Mouse (Mus musculus) myocyte (in vitro differentiated cells): ENCODE data around the gene Bhmt2.

Experiments used
- CEBPB ChIP-seq: IDR thresholded peaks from 2 replicates; pipeline ENCODE4 v1.6.1; 2011; ENCODE audit warnings: mild to moderate bottlenecking, moderate library complexity; ENCODE audit not compliant: poor library complexity, insufficient read depth, severe bottlenecking
- E2F4 ChIP-seq: IDR thresholded peaks from one replicate; pipeline ENCODE4 v1.6.1; 2011; ENCODE audit warnings: mild to moderate bottlenecking, control low read depth, moderate library complexity; ENCODE audit not compliant: insufficient read depth
- MAX ChIP-seq: IDR thresholded peaks from one replicate; pipeline ENCODE4 v1.6.1; 2011; ENCODE audit warnings: low read depth, mild to moderate bottlenecking, control low read depth
- MYOD1 ChIP-seq, 3 experiments: IDR thresholded peaks; one replicate each; pipeline ENCODE4 v1.6.1; 2011; ENCODE audit warnings: control low read depth in 2 of 3, low read depth in 2 of 3, mild to moderate bottlenecking in 2 of 3, moderate library complexity in 1 of 3; ENCODE audit not compliant: insufficient read length in 2 of 3, control insufficient read depth in 1 of 3
- MYOG ChIP-seq, 3 experiments: IDR thresholded peaks; one replicate each; pipeline ENCODE4 v1.6.1; 2011; ENCODE audit warnings: control low read depth in 2 of 3, low read depth in 2 of 3, mild to moderate bottlenecking in 2 of 3; ENCODE audit not compliant: insufficient read length in 2 of 3, control insufficient read depth in 1 of 3, insufficient read depth in 1 of 3
- POLR2A ChIP-seq: IDR thresholded peaks from one replicate; pipeline ENCODE4 v1.6.1; 2011; ENCODE audit warnings: low read depth, mild to moderate bottlenecking, control low read depth, moderate library complexity; ENCODE audit not compliant: insufficient read length
- POLR2AphosphoS2 ChIP-seq: IDR thresholded peaks from one replicate; pipeline ENCODE4 v1.6.1; 2011; ENCODE audit warnings: low read depth, control low read depth; ENCODE audit not compliant: insufficient read length
- REST ChIP-seq: IDR thresholded peaks from one replicate; pipeline ENCODE4 v1.6.1; 2011; ENCODE audit warnings: mild to moderate bottlenecking, control low read depth, moderate library complexity; ENCODE audit not compliant: insufficient read depth, insufficient read length
- SRF ChIP-seq: IDR thresholded peaks from one replicate; pipeline ENCODE4 v1.6.1; 2011; ENCODE audit warnings: low read depth; ENCODE audit not compliant: control insufficient read depth, insufficient read length
- TCF12 ChIP-seq: IDR thresholded peaks from one replicate; pipeline ENCODE4 v1.6.1; 2011; ENCODE audit warnings: mild to moderate bottlenecking, control low read depth; ENCODE audit not compliant: poor library complexity, insufficient read depth, severe bottlenecking
- TCF3 ChIP-seq: IDR thresholded peaks from one replicate; pipeline ENCODE4 v1.6.1; 2011; ENCODE audit warnings: low read depth, control low read depth; ENCODE audit not compliant: insufficient read length
- USF1 ChIP-seq: IDR thresholded peaks from one replicate; pipeline ENCODE4 v1.6.1; 2011; ENCODE audit warnings: low read depth, mild to moderate bottlenecking, control low read depth, moderate library complexity

DNA sequence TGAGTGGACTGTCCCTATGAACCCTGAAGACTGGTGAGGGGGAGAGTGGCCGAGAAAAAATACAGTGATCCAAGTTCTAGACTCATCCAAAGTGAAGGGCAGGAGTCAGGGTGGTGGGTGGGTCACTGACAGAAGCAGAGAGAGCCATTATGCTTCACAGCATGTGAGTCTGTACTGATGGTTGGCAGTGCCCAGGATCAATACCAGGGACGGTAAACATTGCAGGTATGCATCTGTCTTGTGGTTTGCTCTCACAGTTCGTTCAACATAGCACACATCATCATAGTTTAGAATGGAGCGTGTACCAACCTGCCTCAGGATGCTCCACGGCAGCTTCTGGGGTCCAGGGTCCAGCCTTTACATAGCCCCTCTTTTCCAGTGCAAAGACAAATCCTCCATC, 41.2 kb downstream of the Bhmt2 start:
- no peak for TF ChIP-seq MYOG (IDR thresholded peaks at IDR 0.05; ENCODE audit: control insufficient read depth in 1 of 3, insufficient read depth in 1 of 3, insufficient read length in 2 of 3, low read depth in 2 of 3)
- no peak for TF ChIP-seq POLR2A
- TF ChIP-seq CEBPB = no peak
- TF ChIP-seq USF1 = no peak
- no peak for TF ChIP-seq MAX
- TF ChIP-seq POLR2AphosphoS2 = no peak
- no peak for TF ChIP-seq REST
- no peak for TF ChIP-seq TCF12
- TF ChIP-seq MYOD1 (IDR thresholded peaks at IDR 0.05; ENCODE audit: control insufficient read depth in 1 of 3, insufficient read length in 2 of 3, low read depth in 2 of 3) = no peak
- no peak for TF ChIP-seq TCF3
- TF ChIP-seq E2F4 = no peak
- TF ChIP-seq SRF = no peak
